Mouse (Mus musculus) embryo, embryonic 11 days (tissue): ENCODE data around the gene Mnd1.

Experiments
- DNase-seq: peaks from one replicate; pipeline ENCODE4 v3.0.0-alpha.2; 2015

Mnd1 gene

GRCm38 (mm10) chr3:84090982-84091381, 64.6 kb downstream of the Mnd1 start:
- DNase-seq, result peak; percentile 41

GRCm38 (mm10) chr3:84086921-84087320, 68.7 kb downstream of the Mnd1 start:
- DNase-seq, result peak; percentile 36

GRCm38 (mm10) chr3:84086337-84086736, 69.2 kb downstream of the Mnd1 start:
- DNase-seq, result no peak

DNA sequence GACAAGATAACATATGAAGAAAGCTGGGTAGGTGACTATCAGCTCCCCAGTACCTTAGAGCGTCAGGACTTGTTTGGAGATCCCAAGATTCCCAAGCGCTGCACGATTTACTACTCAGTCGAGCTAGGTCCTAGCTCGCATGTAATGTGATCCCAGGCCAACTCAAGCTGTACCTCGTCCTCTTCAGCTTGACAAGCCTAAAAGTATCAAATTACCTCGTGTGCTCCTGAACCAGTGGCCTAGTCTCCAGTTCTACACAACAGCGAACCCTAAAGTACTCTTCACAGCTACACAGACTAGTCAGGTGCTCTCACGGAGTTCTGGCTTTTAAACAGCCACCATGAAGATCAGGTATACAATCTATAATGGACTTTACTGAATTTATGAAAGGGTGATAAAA, 70.2 kb downstream of the Mnd1 start:
- DNase-seq, result peak; percentile 66

DNA sequence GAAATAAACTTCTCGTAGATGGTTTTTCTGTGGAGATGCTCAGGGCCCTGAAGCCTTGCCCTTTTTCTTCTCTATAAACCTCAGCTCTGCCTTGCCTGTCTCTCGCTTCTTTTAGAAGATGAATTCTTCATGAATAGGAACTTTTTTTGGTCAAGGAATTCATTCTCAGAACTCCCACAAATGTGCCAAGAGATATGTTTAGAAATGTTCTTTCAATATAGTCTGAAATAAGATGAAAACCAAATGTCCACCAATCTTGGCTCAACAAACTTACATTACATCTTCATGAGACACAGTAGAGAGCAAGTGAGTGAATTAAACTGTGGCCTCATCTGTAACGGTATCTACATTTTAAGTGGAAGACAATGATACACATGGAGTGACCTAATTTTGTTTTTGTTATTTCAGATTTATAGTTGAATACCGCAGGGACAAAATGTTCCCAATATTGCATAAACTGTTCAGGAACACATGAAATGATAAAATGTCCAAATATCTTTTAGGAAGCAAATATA, 74.3 kb downstream of the Mnd1 start:
- DNase-seq, result no peak

DNA sequence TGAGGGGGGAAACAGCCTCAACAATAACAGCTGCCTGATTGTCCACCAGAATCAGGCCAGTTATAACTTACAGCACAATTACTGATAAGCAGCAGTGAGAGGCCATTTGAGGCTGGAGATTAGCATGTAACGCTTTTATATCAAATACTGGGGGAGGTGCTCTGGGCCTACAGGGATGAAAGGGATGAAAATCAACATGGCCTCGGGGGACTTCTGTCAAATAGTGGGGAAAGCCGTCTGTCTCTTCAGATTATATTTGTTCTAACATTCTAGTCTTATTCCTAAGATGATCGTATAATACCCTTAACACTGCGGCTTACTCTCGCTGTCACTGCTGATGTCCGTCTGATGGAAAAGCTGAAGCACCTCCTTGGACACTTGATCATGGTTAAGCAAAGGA, 75.5 kb downstream of the Mnd1 start:
- no peak for DNase-seq

- DNase-seq, result no peak
These were observed 78.1 kb downstream of the Mnd1 start for GRCm38 (mm10) chr3:84077505-84077904.

DNA sequence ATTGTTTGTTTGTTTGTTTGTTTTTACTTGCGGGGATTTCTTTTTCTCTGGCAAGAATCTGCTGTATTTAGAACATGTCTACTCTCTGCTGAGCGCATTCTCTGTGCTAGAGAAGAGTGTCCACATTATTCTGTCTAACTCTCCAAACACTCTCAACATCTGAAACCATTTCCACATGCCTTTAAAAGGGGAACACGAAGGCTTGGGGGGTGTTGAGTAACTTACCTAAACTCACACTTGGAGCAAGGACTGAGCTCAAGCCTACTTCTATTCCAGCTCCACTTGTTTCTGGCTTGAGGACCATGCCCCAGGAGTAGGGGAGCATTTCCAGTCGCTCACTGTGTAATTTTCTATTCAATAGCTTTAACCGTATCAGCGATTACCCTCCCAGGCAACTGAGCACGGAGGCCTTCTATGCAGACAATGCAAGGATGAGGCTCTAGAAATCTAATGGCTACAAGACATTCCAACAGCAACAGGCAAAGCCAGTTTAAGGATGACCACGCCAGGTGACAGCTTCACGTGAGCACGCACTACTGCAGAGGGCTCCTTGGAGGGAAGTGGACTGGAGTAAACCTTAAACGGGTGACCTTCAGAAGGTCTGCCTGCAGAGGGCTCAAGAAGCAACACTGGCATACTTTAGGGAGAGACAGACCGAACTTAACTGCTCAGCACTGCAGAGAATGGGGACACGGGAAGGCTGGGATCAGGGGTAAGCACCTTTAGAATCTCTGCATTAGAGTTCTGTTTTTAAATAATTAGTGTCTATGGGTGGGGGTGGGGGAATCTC, 78.8 kb downstream of the Mnd1 start:
- no peak for DNase-seq

GRCm38 (mm10) chr3:84075516-84075915, 80.1 kb downstream of the Mnd1 start:
- DNase-seq, result no peak

DNA sequence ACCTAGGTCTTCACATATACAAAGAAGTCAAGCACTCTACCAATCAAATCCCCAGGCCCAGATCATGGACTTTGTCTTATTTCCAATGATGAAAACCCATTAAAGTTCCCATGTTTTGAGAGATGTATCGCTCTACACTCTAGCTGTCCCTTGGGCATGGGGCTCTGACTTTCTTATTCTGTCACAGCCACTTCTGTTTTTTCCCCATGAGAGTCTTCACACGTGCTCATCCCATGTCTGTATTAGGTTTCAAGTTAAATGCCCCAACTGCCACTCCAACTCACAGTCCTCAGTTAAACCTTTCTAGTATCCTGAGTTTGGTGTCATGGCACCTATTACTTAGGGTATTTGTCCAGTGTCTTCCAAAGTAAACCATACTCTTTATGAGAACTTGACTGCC, 80.8 kb downstream of the Mnd1 start:
- no peak for DNase-seq

DNA sequence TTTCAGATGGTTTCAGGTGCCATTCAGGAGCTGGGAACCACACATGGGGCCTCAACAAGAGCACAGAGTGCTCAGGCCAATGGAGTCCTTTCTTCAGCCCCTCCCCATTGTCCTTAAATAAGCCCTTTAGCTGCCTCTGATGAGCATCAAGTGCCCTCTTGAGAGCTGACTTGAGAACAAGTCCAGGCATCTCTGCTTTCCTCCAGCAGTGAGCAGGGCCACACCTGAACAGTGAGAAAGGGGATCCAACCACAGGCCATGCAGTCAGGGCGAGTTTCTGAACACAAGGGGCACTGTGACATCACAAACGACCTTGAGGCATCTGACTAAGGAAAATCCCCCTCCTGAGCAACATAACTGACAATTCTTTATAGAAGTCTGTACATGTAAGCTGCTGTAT, 83.9 kb downstream of the Mnd1 start:
- DNase-seq, result no peak

GRCm38 (mm10) chr3:84070811-84071210, 84.8 kb downstream of the Mnd1 start:
- DNase-seq, result no peak

GRCm38 (mm10) chr3:84068831-84069709, 86.5 kb downstream of the Mnd1 start:
- no peak for DNase-seq

GRCm38 (mm10) chr3:84065825-84066224, 89.8 kb downstream of the Mnd1 start:
- no peak for DNase-seq

DNA sequence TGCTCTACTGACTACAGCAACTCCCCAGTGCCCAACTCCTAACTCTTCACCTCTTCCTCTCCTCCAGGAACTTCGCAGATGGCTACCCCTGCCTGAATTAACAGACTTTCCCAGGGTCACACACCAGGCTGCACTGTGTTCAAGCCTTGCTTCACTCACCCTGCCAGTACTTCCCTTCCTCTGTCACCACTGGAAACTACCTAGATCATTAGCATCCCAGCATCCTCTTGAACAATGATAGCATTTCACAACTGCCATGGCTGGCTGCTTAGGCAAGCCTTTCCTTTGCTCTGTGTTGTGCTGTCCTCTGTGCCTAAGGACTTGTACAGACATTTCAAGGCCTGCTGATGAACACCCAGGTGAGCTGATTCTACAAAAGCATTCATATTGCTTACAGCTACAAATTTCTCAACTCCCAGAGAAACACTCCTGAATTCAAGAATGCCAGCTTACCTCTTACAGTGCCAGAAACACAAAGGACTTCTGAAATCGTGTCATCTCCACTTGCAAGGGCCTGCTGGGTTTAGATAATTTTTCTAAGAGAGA, 92.1 kb downstream of the Mnd1 start:
- no peak for DNase-seq

GRCm38 (mm10) chr3:84061523-84062453, 93.8 kb downstream of the Mnd1 start:
- DNase-seq, result peak; percentile 14

GRCm38 (mm10) chr3:84060946-84061345, 94.6 kb downstream of the Mnd1 start:
- no peak for DNase-seq

- DNase-seq, result peak; percentile 36
These were observed 95.5 kb downstream of the Mnd1 start for GRCm38 (mm10) chr3:84060128-84060527.

- DNase-seq, result peak; percentile 29
These were observed 95.9 kb downstream of the Mnd1 start for GRCm38 (mm10) chr3:84059676-84060075.

DNA sequence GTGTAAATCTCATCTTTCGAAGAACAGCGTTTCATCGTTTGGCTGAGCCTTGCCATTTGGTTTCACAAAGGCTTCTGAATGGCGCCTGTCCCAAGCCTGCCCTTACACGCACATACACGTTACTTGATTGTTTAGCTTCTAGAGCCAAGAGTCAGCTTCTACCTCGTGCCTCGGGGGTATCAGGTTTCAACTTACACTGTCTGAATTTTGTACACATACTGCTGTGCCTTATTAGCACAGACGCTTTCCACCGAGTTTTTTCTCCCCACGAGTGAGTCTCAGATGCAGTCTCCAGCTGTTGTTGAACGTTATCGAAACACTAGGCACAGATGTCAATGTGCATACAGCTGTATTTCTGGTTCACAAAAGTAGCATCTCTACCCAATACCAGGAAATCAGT, 96.3 kb downstream of the Mnd1 start:
- peak; percentile 62 for DNase-seq

DNA sequence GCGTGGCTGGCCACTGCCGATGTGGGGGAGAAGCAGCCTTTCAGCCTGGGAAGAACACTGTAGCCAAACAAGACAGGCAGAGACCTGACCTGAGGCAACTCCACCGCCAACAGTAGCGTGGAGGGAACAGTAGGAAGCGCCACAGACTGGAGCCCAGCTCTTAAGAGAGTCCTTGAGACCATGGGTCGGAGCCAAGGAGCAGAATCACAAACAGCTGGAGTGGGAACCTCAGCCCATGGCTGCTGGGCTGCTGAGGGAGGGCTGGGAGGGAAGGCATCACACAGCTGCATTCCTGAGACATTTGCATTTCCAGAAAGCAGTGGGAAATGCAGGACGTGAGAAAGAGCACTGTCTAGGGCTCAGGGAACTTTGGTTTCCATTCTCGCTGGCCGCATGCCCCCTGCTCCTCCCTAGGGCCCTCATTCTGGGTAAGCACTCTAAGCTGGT, 106.8 kb downstream of the Mnd1 start:
- peak; percentile 57 for DNase-seq

- no peak for DNase-seq
These were observed 109.4 kb downstream of the Mnd1 start for GRCm38 (mm10) chr3:84046206-84046605.
